Comparison of ENCODE assay signal across 13 mouse cellular contexts in genomic region chr14:24098828-24099227, GRCm38 (mm10).
"Had no signal": no experiment of that assay in that cellular context is flagged by ENCODE, and none has a peak within 500 bp of the region (broad histone marks: within the 10 kb centered on the region; RNA-seq: fewer than 3 reads in every experiment).

No protein-coding gene starts in this region.

- ATAC-seq: intestine, embryonic 16.5 days; liver, postnatal 0 days; midbrain, embryonic 16.5 days had no signal

- H3K4me1 ChIP-seq: hindbrain, embryonic 15.5 days; liver, embryonic 13.5 days; megakaryocyte, embryonic 14.5 days had no signal

- DNase-seq: kidney, adult 8-10 months; kidney, postnatal 36 days; layer of hippocampus, adult 9-11 months; liver; liver, embryonic 13.5 days; liver, postnatal 0 days; right cerebral cortex, postnatal 25 days; thymus, postnatal 36 days had no signal

- H3K4me3 ChIP-seq: hindbrain, embryonic 15.5 days; limb, embryonic 12.5 days; liver, embryonic 13.5 days; megakaryocyte, embryonic 14.5 days had no signal
